Mouse (Mus musculus) forebrain, embryonic 14.5 days (tissue): Measurements from ENCODE around the gene Obscn. TPM values are rescaled to one million over a fixed set of nuclear protein-coding genes. Genes with fewer than 3 reads are reported as not detected.

ENCODE experiments used
- ATAC-seq: fragments of 200-750 bp; cut with Nextera tagmentation; 2 replicates; pipeline ENCODE4 v1.8.0; 2017; ENCODE audit warnings: mild to moderate bottlenecking, moderate library complexity
- DNase-seq: peaks from one replicate; pipeline ENCODE4 v3.0.0-alpha.2; 2015; ENCODE audit warnings: low spot score
- H3K27ac ChIP-seq: fragments of 300-500 bp; sonication (generic); 2 replicates; pipeline ENCODE4 v1.5.1; 2014; ENCODE audit warnings: low read depth, mild to moderate bottlenecking, control low read depth, low read length, moderate library complexity
- H3K27me3 ChIP-seq: fragments of 300-500 bp; sonication (generic); replicated peaks from 2 replicates; pipeline ENCODE4 v1.6.1; 2014; ENCODE audit warnings: low read length, control low read depth, mixed read lengths; ENCODE audit not compliant: control insufficient read depth, insufficient read depth
- H3K36me3 ChIP-seq: fragments of 300-500 bp; sonication (generic); 2 replicates; pipeline ENCODE4 v1.6.1; 2014; ENCODE audit warnings: low read length, control low read depth; ENCODE audit not compliant: control insufficient read depth, insufficient read depth
- H3K4me1 ChIP-seq: fragments of 300-500 bp; sonication (generic); 2 replicates; pipeline ENCODE4 v1.6.1; 2014; ENCODE audit warnings: antibody characterized with exemption, low read length, control low read depth; ENCODE audit not compliant: control insufficient read depth, insufficient read depth
- H3K4me2 ChIP-seq: fragments of 300-500 bp; sonication (generic); 2 replicates; pipeline ENCODE4 v1.6.1; 2014; ENCODE audit warnings: mild to moderate bottlenecking, control low read depth, low read length
- H3K4me3 ChIP-seq: fragments of 300-500 bp; sonication (generic); 2 replicates; pipeline ENCODE4 v1.5.1; 2014; ENCODE audit warnings: low read depth, low read length, control low read depth
- H3K9ac ChIP-seq: fragments of 300-500 bp; sonication (generic); 2 replicates; pipeline ENCODE4 v1.6.1; 2014; ENCODE audit warnings: mild to moderate bottlenecking, low read length, control low read depth, moderate library complexity
- H3K9me3 ChIP-seq: fragments of 300-500 bp; sonication (generic); replicated peaks from 2 replicates; pipeline ENCODE4 v1.6.1; 2016; ENCODE audit warnings: low read length, control low read depth, mixed read lengths; ENCODE audit not compliant: control insufficient read depth
- WGBS: fragments of 180-500 bp; shearing (Covaris S2); extraction: QIAGEN DNeasy Blood & Tissue Kit; methylation state at CpG from one replicate; pipeline ENCODE4 v1.1.7; 2014; 5-methylcytosine and 5-hydroxymethylcytosine counted together
- polyA plus RNA-seq: library from polyadenylated mRNA; unstranded; fragments of >200 nt; fragmentation: Nextera tagmentation; extraction: Ambion mirVana; gene quantifications from 2 replicates; pipeline ENCODE4 v1.2.1, GENCODE M21; 2014

The Obscn gene
- polyA plus RNA-seq, 1 experiment from 2014 or later, result 0.05 TPM

DNA sequence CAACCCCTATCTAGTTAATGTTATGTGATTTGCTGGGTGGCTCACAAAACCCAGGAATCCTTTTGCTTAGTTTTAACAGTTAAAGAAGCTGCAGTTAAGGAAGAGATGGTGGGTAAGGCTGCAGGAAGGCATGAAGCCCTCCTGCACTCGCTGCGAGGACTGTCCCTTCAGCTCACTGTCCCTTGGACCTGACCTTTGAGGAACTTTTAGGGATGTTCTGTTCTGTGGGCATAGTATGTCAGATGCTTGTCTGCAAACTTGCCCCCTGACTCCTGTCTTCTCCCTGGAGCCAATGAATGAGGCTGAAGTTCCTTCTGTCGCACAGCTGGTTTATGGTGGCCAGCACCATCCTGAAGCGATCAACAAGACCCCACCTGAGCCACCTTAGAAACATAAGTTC, 147.0 kb downstream of the Obscn start:
- Histone ChIP-seq H3K36me3 (peaks cover 67% of the 10 kb centered on the region), H3K27ac (no peak overlapping the region), H3K4me1 (0 out of 2 replicates have a peak, but pooled peaks cover 2% of the 10 kb centered on the region), H3K4me2 (no peak overlapping the region), H3K9me3 (no peaks in the 10 kb centered on the region), H3K27me3 (no peaks in the 10 kb centered on the region; the same call in 1 of the 2 replicates), H3K9ac (no peak overlapping the region), H3K4me3 (no peak overlapping the region)
- WGBS, result 98% methylated on average over 4 of the region's 4 CpGs
- no peak for DNase-seq
- no peak for ATAC-seq

DNA sequence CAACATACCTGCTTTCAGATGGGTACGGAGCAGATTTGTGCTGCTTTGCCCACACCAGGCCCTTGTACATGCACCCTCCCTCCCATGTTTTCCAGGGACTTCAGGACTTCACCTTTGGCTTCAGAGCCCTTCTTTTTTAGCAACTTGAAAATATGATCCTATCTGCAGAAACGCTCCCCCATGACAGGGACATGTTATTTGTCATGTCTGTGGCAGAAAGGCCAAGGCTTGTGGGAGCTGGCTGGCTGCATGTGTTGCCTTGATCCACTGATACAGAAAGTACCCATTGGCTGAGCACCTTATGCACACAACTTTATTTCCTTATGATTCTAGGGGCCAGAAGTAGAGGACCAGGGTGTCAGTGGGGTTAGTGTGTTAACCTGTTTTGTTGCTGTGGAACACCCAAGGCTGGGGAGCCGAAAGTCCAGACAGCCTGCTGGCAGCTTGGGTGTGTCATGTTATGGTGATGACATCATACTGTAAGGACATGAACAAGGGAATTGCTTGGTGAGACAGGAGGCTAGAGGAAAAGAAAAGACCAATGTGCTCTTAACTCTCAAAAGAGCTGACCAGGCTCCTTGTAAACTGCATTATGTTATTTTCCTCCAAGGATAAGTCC, 150.8 kb downstream of the Obscn start:
- Histone ChIP-seq H3K4me3 (no peak overlapping the region), H3K36me3 (peaks cover 80% of the 10 kb centered on the region), H3K4me1 (no peaks in the 10 kb centered on the region), H3K9me3 (no peaks in the 10 kb centered on the region), H3K27ac (no peak overlapping the region), H3K9ac (no peak overlapping the region), H3K4me2 (no peak overlapping the region), H3K27me3 (no peaks in the 10 kb centered on the region)
- ATAC-seq, result no peak
- no peak for DNase-seq
- WGBS, result 94% methylated on average over 3 of the region's 3 CpGs

DNA sequence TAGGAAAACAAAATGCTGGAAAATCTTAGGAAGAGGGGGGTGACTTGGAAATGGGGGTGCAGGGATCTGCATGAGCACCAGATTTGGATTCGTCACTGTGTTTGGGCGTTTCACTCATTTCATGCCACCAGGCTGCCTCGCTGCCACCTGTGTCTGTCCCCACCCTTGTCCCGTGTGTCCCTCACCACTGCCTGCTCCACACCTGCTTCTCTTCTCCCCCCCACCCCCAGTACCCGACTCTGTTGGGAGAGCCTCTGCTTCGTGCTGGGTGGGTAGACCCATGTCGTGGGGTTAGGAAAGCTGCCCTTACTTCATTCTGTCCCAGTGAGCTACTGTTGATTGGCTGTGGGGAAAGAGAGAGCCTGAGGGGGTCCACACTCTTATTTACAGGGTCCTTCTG, 151.5 kb downstream of the Obscn start:
- Histone ChIP-seq H3K27me3 (no peaks in the 10 kb centered on the region), H3K4me3 (no peak overlapping the region), H3K9ac (no peak overlapping the region), H3K9me3 (no peaks in the 10 kb centered on the region), H3K36me3 (peaks cover 73% of the 10 kb centered on the region), H3K4me1 (peaks cover 2% of the 10 kb centered on the region), H3K4me2 (no peak overlapping the region), H3K27ac (no peak overlapping the region)
- DNase-seq (no peak), ATAC-seq (no peak)
- 95% methylated on average over 7 of the region's 7 CpGs for WGBS

DNA sequence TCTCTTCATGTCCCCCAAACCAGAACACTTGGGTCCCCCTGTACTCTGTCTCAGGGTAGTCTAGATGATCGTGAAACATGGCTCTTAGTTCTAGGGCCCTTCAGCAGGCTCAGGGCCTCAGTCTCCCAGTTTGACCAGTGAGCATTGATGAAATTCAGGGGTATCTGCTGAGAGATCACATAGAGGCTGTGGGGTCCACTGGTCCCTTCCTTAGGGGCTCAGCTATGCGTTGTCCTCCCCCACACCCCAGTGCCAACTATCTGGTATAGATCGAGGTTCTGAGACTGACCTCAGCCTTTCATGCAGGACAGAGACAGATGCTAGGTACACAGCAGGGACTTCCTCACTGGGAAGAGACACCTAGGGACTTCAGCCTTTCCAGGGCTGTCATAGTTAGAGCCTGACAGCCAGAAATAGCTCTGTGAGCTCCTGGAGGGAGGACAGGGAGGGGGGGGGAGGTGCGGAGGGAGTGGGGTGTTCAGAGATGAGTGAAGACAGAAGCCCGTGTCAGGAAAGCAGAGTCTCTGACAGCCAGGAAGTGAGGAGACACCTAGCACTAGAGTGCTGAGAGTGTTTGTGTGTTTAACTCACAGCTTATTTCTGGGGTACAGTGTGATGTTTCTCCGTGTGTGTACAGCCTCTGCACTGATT, 152.4 kb downstream of the Obscn start:
- Histone ChIP-seq H3K36me3 (peaks cover 65% of the 10 kb centered on the region), H3K4me3 (no peak overlapping the region), H3K27ac (no peak overlapping the region), H3K9ac (no peak overlapping the region), H3K4me2 (no peak overlapping the region), H3K4me1 (peaks cover 10% of the 10 kb centered on the region), H3K9me3 (no peaks in the 10 kb centered on the region), H3K27me3 (no peaks in the 10 kb centered on the region)
- no peak for DNase-seq
- 91% methylated on average over 6 of the region's 6 CpGs for WGBS
- no peak for ATAC-seq

DNA sequence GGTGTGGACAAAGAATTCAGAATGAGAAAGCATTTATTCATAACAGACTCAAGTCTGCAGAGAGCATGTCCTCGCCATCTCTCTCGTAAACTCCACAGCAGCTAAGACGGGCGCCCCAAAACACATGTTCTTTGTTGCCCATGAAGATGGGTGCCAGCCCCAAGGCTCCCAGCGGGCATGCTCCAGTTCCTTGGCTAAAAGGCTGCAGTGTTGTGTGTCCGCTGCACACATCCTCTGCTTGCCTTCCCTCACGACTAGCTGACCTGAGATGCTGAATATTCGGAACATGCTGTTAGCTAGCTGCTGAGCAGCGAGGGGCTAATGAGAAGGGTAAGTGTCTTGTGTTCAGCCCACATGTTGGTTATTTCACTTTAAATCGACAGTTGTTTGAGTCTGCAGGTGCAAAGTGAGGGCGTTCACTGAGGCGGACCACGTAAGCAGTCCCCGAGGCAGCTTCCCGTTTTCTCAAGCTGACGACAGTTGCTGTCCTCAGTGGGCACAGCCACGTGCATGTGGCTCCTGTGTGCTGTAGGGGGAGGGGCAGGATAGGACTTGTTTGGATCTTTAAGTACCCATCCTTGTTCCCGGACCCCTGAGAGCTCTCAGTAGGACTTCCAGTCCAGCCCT, 153.6 kb downstream of the Obscn start:
- ATAC-seq, result no peak
- WGBS, result 89% methylated on average over 18 of the region's 18 CpGs
- no peak for DNase-seq
- H3K9me3 ChIP-seq, result no peaks in the 10 kb centered on the region
- H3K9ac ChIP-seq, result no peak overlapping the region
- H3K4me1 ChIP-seq, result peaks cover 13% of the 10 kb centered on the region
- peaks cover 52% of the 10 kb centered on the region for H3K36me3 ChIP-seq
- no peaks in the 10 kb centered on the region for H3K27me3 ChIP-seq
- no peak overlapping the region for H3K4me2 ChIP-seq
- no peak overlapping the region for H3K27ac ChIP-seq
- no peak overlapping the region for H3K4me3 ChIP-seq

DNA sequence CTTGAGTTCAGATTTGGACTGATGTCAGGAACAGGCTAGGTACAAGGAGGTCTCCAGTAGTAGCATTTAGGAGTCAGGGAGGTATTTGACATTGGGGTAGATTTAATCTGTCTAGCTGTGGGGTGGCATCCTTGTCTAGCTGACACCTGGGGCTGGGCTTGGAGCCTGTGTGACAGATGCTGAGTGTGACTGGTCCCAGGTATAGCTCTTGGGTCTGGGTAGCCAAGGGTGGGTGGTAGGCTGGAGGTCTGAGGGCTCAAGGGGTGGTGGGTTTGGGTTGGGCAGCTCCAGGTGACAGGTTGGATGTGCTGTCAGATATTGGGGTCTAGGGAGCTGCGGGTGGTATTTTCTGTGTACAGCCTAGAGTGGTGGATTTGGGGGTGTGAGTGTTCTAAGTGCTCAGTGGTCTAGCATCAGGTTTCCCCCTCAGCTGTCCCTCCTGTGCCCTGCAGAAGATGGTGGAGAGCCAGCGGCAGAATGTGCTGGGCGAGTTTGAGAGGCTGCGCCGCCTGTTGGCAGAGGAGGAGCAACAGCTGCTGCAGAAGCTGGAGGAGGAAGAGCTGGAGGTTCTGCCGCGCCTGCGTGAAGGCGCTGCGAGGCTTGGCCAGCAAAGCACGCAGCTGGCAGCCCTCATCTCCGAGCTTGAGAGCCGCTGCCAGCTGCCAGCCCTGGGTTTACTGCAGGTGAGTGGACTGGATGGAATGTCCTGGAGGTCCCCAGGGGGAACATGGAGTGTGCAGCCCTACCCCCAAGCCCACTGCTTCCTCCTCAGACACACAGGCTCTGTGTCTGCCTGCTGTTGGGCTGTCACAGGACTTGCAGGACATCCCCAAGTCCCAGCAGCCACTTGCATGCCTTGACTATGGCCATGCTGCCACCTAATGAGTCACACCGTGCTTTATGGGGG, 154.4 kb downstream of the Obscn start:
- no peak overlapping the region for H3K27ac ChIP-seq
- ATAC-seq (no peak), DNase-seq (peak; percentile 57)
- H3K27me3 ChIP-seq, result no peaks in the 10 kb centered on the region
- no peaks in the 10 kb centered on the region for H3K9me3 ChIP-seq
- H3K9ac ChIP-seq, result no peak overlapping the region
- H3K4me3 ChIP-seq, result no peak overlapping the region
- peaks cover 47% of the 10 kb centered on the region for H3K36me3 ChIP-seq
- 63% methylated on average over 14 of the region's 14 CpGs for WGBS
- no peak overlapping the region for H3K4me2 ChIP-seq
- H3K4me1 ChIP-seq, result peaks cover 16% of the 10 kb centered on the region

DNA sequence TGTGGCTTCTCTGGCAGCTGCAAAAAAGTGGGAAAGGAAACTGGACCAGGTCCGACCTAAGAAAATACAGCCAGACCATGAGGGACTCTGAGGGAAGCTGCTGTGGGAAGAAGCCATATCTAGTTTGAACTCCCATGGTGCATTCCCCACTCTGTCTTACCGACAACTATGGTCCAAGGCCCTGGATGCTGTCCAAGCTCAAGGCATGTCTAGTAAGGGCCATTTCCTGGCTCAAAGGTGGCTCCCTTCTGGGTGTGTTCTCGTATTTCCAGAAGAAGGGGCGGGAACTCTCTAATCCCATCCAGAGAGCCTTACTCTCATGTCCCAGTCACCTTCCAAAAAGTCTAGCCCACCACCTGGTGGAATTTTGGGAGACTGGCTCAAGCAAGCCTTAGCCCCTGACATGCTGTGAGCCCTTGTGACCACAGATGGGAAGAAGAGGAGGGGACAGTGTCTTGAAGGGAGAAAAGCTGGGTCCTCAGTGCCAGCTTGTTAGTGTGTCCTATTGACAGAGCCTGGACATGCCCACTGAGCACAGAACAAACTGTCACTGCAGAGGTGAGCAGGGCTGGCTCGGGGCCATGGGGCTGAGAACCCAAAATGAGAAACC, 155.7 kb downstream of the Obscn start:
- no peak overlapping the region for H3K4me2 ChIP-seq
- no peak overlapping the region for H3K9ac ChIP-seq

DNA sequence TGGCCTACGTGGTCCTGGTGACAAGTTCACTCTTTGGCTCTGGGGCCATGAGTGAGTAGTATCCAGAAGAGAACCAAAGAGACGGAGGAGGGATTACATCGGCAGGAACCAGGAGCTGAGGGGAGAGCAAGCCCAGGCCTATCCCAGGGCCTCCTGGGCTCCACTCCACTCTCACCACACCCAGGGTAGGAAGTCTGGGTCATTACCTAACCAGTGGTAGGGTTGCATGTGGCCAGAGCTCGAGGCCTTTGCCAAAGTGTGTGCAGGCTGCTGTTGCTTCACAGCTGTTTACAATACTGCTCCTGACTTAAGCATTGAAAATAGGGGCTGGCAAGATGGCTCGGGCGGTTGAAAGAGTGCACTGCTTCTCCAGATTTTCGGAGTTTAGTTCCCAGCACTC, 156.5 kb downstream of the Obscn start:
- Histone ChIP-seq H3K4me1 (peaks cover 18% of the 10 kb centered on the region), H3K36me3 (peaks cover 25% of the 10 kb centered on the region), H3K4me3 (0 out of 2 replicates have a peak overlapping the region, but pooled peaks have one; percentile 99), H3K27me3 (no peaks in the 10 kb centered on the region), H3K9me3 (no peaks in the 10 kb centered on the region), H3K27ac (no peak overlapping the region), H3K4me2 (peak overlapping the region; percentile 100), H3K9ac (peak overlapping the region; percentile 4)
- DNase-seq (no peak), ATAC-seq (no peak)
- 86% methylated on average over 7 of the region's 7 CpGs for WGBS

More for the DNA sequence above, 155.7 kb downstream of the Obscn start:
- H3K4me1 ChIP-seq, result peaks cover 16% of the 10 kb centered on the region
- no peak overlapping the region for H3K27ac ChIP-seq
- no peaks in the 10 kb centered on the region for H3K27me3 ChIP-seq
- WGBS, result 68% methylated on average over 5 of the region's 5 CpGs
- H3K36me3 ChIP-seq, result peaks cover 34% of the 10 kb centered on the region
- DNase-seq, result no peak
- ATAC-seq, result no peak
- H3K9me3 ChIP-seq, result no peaks in the 10 kb centered on the region
- H3K4me3 ChIP-seq, result no peak overlapping the region
